Mouse (Mus musculus): ENCODE data around the gene Src. TPM values are rescaled to one million over a fixed set of nuclear protein-coding genes. Genes with fewer than 3 reads are reported as not detected.

Src gene
- total and polyA plus RNA-seq, 2 experiments, result 1.3 to 5.6 TPM

GRCm38 (mm10) chr2:157400491-157400890 lies 17.8 kb upstream of the Src start:
- H3K27me3 ChIP-seq (ENCODE audit: control insufficient read depth, insufficient read depth, low read length), result no peaks in the 10 kb centered on the region
- 92% methylated on average over 6 of the region's 6 CpGs for WGBS
- TF ChIP-seq POLR2A (IDR thresholded peaks at IDR 0.05; ENCODE audit: extremely low read depth, insufficient read depth, low read length), result no peak
- TF ChIP-seq CTCF (IDR thresholded peaks at IDR 0.05; ENCODE audit: low read depth, low read length), result no peak
- no peak for DNase-seq (ENCODE audit: extremely low read depth, low read depth, low spot score)
- H3K27ac ChIP-seq (replicated peaks; ENCODE audit: insufficient read depth, low read depth, low read length), result no peak overlapping the region
- no peaks in the 10 kb centered on the region for H3K79me2 ChIP-seq (ENCODE audit: control insufficient read depth, insufficient read depth, low read length)
- H3K36me3 ChIP-seq (ENCODE audit: control insufficient read depth, insufficient read depth, low read length), result peaks cover 2% of the 10 kb centered on the region; the same call in 1 of the 2 replicates
- H3K4me1 ChIP-seq (ENCODE audit: control insufficient read depth, insufficient read depth, low read length), result no peaks in the 10 kb centered on the region
- no peak overlapping the region for H3K9ac ChIP-seq (ENCODE audit: low read depth, low read length)
- H3K4me3 ChIP-seq (ENCODE audit: insufficient read depth, low read depth, low read length), result no peak overlapping the region

DNA sequence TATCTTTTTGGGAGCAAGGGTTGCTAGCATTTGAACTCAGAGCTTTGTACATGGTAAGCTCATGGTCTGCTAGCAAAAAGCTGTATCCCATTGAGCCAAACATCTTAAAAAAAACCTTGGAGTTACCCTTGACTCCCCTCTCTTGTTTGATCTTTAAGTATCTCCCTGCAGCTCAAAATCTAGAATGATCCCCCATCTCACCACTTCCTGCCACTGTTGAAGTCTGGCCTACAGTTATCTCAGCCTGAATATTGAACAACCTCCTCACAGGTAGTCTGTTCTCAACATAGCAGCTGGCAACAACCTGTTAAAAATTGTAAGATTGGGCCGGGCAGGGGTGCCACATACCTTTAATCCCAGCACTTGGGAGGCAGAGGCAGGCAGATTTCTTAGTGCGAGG lies 17.0 kb upstream of the Src start:
- H3K4me3 ChIP-seq (ENCODE audit: insufficient read depth, low read depth, low read length), result no peak overlapping the region
- no peaks in the 10 kb centered on the region for H3K36me3 ChIP-seq (ENCODE audit: control insufficient read depth, insufficient read depth, low read length)
- TF ChIP-seq CTCF (IDR thresholded peaks at IDR 0.05; ENCODE audit: low read depth, low read length) (no peak), POLR2A (IDR thresholded peaks at IDR 0.05; ENCODE audit: extremely low read depth, insufficient read depth, low read length) (no peak)
- H3K9ac ChIP-seq (ENCODE audit: low read depth, low read length), result no peak overlapping the region
- WGBS, result 90% methylated on average over 2 of the region's 2 CpGs
- no peaks in the 10 kb centered on the region for H3K27me3 ChIP-seq (ENCODE audit: control insufficient read depth, insufficient read depth, low read length)
- DNase-seq (ENCODE audit: extremely low read depth, low read depth, low spot score), result no peak
- H3K27ac ChIP-seq (replicated peaks; ENCODE audit: insufficient read depth, low read depth, low read length), result no peak overlapping the region
- no peaks in the 10 kb centered on the region for H3K79me2 ChIP-seq (ENCODE audit: control insufficient read depth, insufficient read depth, low read length)
- H3K4me1 ChIP-seq (ENCODE audit: control insufficient read depth, insufficient read depth, low read length), result no peaks in the 10 kb centered on the region

DNA sequence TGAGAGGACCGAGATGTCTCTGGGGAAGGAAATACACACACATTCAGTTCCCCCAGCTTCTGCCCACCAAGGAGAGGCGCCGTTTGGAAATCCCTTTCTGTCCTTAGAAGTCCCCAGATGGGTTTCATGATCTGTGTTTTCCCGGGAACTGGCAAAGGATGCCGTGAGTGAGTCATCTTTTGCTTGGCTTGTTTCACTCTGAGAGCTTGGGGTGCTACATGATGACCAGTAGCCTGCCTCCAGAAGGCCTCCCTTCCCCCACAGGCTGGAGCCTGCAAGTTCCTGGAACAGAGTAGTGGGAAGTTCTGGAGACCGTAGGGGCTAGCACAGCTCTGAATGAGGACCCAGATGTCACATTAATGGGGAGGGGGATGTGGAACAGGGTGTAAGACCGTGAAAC lies 10.6 kb upstream of the Src start:
- H3K27ac ChIP-seq (replicated peaks; ENCODE audit: insufficient read depth, low read depth, low read length), result no peak overlapping the region
- H3K9ac ChIP-seq (ENCODE audit: low read depth, low read length), result no peak overlapping the region
- TF ChIP-seq CTCF (IDR thresholded peaks at IDR 0.05; ENCODE audit: low read depth, low read length) (no peak), POLR2A (IDR thresholded peaks at IDR 0.05; ENCODE audit: extremely low read depth, insufficient read depth, low read length) (no peak)
- H3K79me2 ChIP-seq (ENCODE audit: control insufficient read depth, insufficient read depth, low read length), result no peaks in the 10 kb centered on the region
- no peak overlapping the region for H3K4me3 ChIP-seq (ENCODE audit: insufficient read depth, low read depth, low read length)
- no peaks in the 10 kb centered on the region for H3K36me3 ChIP-seq (ENCODE audit: control insufficient read depth, insufficient read depth, low read length)
- no peaks in the 10 kb centered on the region for H3K27me3 ChIP-seq (ENCODE audit: control insufficient read depth, insufficient read depth, low read length)
- DNase-seq (ENCODE audit: extremely low read depth, low read depth, low spot score), result peak; percentile 8
- H3K4me1 ChIP-seq (ENCODE audit: control insufficient read depth, insufficient read depth, low read length), result no peaks in the 10 kb centered on the region
- WGBS, result 76% methylated on average over 7 of the region's 7 CpGs

DNA sequence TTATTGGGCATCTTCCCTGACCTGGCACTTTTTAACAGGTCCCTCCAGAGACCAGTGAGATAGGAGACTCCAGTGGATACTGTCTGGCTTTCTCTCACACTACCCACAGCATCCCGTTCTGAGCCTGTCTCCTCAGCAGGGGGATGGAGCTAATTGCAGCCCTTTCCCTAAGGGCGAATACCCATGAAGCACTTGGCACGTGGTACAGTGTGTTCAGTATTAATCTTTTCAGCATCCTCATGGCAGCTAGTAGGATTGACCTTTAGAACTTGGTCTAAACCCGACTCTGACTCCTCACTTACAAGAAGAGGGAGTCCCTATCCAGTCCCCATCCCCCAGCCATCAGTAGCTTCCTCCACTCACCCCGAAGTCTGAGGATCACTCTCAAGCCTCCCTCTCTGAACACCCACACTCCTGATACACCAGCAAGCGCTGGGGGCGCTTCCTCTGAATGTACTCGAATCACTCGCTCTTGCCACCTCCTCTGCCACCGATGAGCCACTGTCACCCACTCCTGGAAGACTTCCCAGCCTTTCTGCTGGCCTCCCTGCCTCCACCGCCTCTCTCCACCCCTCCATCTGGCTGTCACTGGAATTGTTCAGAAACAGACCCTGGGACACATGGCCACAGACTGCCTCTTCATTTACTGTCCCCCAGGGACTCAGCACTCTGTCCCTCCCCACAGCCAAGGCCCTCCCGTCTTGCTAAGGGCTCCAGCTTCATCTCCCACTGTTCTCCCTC lies 8.3 kb upstream of the Src start:
- no peak for DNase-seq (ENCODE audit: extremely low read depth, low read depth, low spot score)
- WGBS, result 80% methylated on average over 12 of the region's 12 CpGs
- TF ChIP-seq CTCF (IDR thresholded peaks at IDR 0.05; ENCODE audit: low read depth, low read length) (no peak), POLR2A (IDR thresholded peaks at IDR 0.05; ENCODE audit: extremely low read depth, insufficient read depth, low read length) (no peak)
- no peaks in the 10 kb centered on the region for H3K79me2 ChIP-seq (ENCODE audit: control insufficient read depth, insufficient read depth, low read length)
- H3K4me1 ChIP-seq (ENCODE audit: control insufficient read depth, insufficient read depth, low read length), result no peaks in the 10 kb centered on the region
- H3K4me3 ChIP-seq (ENCODE audit: insufficient read depth, low read depth, low read length), result no peak overlapping the region
- H3K36me3 ChIP-seq (ENCODE audit: control insufficient read depth, insufficient read depth, low read length), result no peaks in the 10 kb centered on the region
- H3K27ac ChIP-seq (replicated peaks; ENCODE audit: insufficient read depth, low read depth, low read length), result no peak overlapping the region
- no peaks in the 10 kb centered on the region for H3K27me3 ChIP-seq (ENCODE audit: control insufficient read depth, insufficient read depth, low read length)
- H3K9ac ChIP-seq (ENCODE audit: low read depth, low read length), result no peak overlapping the region

DNA sequence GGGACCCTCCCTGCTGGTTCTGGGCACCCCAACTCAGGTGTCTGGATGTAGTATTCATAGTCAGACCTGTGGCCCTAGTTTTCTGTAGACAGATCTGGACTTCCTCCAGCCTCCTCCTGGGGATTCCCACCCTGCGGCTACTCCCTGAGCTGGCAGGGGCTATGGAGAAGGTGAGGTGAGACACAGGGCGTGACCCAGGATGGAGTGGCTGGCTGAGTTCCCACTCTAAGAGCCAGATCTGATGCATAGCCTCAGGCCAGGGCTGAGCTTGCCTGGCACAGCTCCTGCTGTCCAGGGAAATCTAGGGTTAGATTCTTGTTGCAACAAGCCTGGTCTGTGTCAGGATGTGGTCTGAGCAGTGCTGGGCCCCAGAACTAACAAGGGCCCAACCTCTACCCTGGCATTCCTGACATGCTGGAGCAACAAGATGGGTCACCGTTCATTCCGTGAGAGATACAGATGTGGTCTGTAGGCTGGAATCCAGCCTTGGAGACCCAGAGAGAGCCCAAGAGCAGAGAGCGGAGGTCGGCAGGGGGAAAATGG lies 7.0 kb upstream of the Src start:
- Histone ChIP-seq H3K79me2 (ENCODE audit: control insufficient read depth, insufficient read depth, low read length) (no peaks in the 10 kb centered on the region), H3K27me3 (ENCODE audit: control insufficient read depth, insufficient read depth, low read length) (no peaks in the 10 kb centered on the region), H3K27ac (replicated peaks; ENCODE audit: insufficient read depth, low read depth, low read length) (no peak overlapping the region)

GRCm38 (mm10) chr2:157412497-157412896 lies 5.7 kb upstream of the Src start:
- 75% methylated on average over 7 of the region's 7 CpGs for WGBS
- Histone ChIP-seq H3K4me1 (ENCODE audit: control insufficient read depth, insufficient read depth, low read length) (no peaks in the 10 kb centered on the region), H3K9ac (ENCODE audit: low read depth, low read length) (no peak overlapping the region), H3K4me3 (ENCODE audit: insufficient read depth, low read depth, low read length) (no peak overlapping the region), H3K27ac (replicated peaks; ENCODE audit: insufficient read depth, low read depth, low read length) (no peak overlapping the region), H3K79me2 (ENCODE audit: control insufficient read depth, insufficient read depth, low read length) (no peaks in the 10 kb centered on the region), H3K36me3 (ENCODE audit: control insufficient read depth, insufficient read depth, low read length) (no peaks in the 10 kb centered on the region), H3K27me3 (ENCODE audit: control insufficient read depth, insufficient read depth, low read length) (no peaks in the 10 kb centered on the region)
- TF ChIP-seq POLR2A (IDR thresholded peaks at IDR 0.05; ENCODE audit: extremely low read depth, insufficient read depth, low read length) (no peak), CTCF (IDR thresholded peaks at IDR 0.05; ENCODE audit: low read depth, low read length) (no peak)
- no peak for DNase-seq (ENCODE audit: extremely low read depth, low read depth, low spot score)

More for the DNA sequence above, 7.0 kb upstream of the Src start:
- TF ChIP-seq CTCF (IDR thresholded peaks at IDR 0.05; ENCODE audit: low read depth, low read length), result no peak
- TF ChIP-seq POLR2A (IDR thresholded peaks at IDR 0.05; ENCODE audit: extremely low read depth, insufficient read depth, low read length), result no peak
- no peak overlapping the region for H3K9ac ChIP-seq (ENCODE audit: low read depth, low read length)
- no peak overlapping the region for H3K4me3 ChIP-seq (ENCODE audit: insufficient read depth, low read depth, low read length)
- no peaks in the 10 kb centered on the region for H3K36me3 ChIP-seq (ENCODE audit: control insufficient read depth, insufficient read depth, low read length)
- 87% methylated on average over 6 of the region's 6 CpGs for WGBS
- DNase-seq (ENCODE audit: extremely low read depth, low read depth, low spot score), result no peak
- no peaks in the 10 kb centered on the region for H3K4me1 ChIP-seq (ENCODE audit: control insufficient read depth, insufficient read depth, low read length)
